Mouse (Mus musculus): Measurements from ENCODE around the gene Casp2.

DNA sequence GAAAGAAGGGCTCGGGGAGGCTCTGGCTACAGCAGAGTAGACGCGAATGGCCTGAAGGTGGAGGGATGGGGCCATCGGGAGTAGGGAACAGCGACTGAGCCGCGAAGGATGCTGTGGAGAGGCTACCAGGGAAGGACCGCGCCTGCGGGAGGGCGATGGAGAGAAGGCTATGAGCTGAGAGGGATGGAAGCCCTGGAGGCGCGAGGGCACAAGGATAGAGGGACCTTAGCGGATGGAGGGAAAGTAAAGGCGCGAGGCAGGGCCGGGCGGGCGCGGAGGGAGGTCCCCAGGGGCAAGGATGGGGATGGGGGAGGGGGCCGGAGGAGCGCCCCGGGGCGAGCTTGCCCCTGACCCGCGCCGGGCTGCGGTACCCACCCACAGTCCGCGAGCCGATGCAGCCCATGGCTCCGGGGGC lies 59.3 kb downstream of the Casp2 start:
- no peak for TF ChIP-seq POLR2A (IDR thresholded peaks at IDR 0.05; ENCODE audit: low read depth, low read length)
- no peak for TF ChIP-seq CTCF (IDR thresholded peaks at IDR 0.05; ENCODE audit: extremely low read depth, insufficient read length, insufficient replicate concordance, low read depth, low read length)

Data from small intestine, adult 2 months (tissue).